Mouse (Mus musculus) liver, postnatal 0 days (tissue): ENCODE results near the gene Ahdc1. TPM values are rescaled to one million over a fixed set of nuclear protein-coding genes. Genes with fewer than 3 reads are reported as not detected.

Experiments
- ATAC-seq: fragments of 200-750 bp; cut with Nextera tagmentation; 2 replicates; pipeline ENCODE4 v1.8.0; 2017; ENCODE audit warnings: mild to moderate bottlenecking, moderate library complexity
- DNase-seq: peaks from one replicate; pipeline ENCODE4 v3.0.0-alpha.2; 2016
- H3K27ac ChIP-seq: fragments of 300-500 bp; sonication (generic); 2 replicates; pipeline ENCODE4 v1.5.1; 2014; ENCODE audit warnings: antibody characterized with exemption, moderate library complexity, mild to moderate bottlenecking, low read depth
- H3K27me3 ChIP-seq: fragments of 300-500 bp; sonication (generic); 2 replicates; pipeline ENCODE4 v1.6.1; 2014; ENCODE audit warnings: low read length, control low read depth, mixed read lengths; ENCODE audit not compliant: insufficient read depth
- H3K36me3 ChIP-seq: fragments of 300-500 bp; sonication (generic); replicated peaks from 2 replicates; pipeline ENCODE4 v1.6.1; 2014; ENCODE audit warnings: mild to moderate bottlenecking, control low read depth, low read length, moderate library complexity, mixed read lengths; ENCODE audit not compliant: insufficient read depth
- H3K4me1 ChIP-seq: fragments of 300-500 bp; sonication (generic); 2 replicates; pipeline ENCODE4 v1.6.1; 2014; ENCODE audit warnings: antibody characterized with exemption, mild to moderate bottlenecking, control low read depth; ENCODE audit not compliant: insufficient read depth
- H3K4me2 ChIP-seq: fragments of 300-500 bp; sonication (generic); 2 replicates; pipeline ENCODE4 v1.6.1; 2014; ENCODE audit warnings: low read depth, mild to moderate bottlenecking, low read length, moderate library complexity, mixed read lengths
- H3K4me3 ChIP-seq: fragments of 300-500 bp; sonication (generic); 2 replicates; pipeline ENCODE4 v1.5.1; 2014; ENCODE audit warnings: low read depth, low read length
- H3K9ac ChIP-seq: fragments of 300-500 bp; sonication (generic); replicated peaks from 2 replicates; pipeline ENCODE4 v1.6.1; 2014; ENCODE audit warnings: mild to moderate bottlenecking, moderate library complexity
- H3K9me3 ChIP-seq: fragments of 300-500 bp; sonication (generic); 2 replicates; pipeline ENCODE4 v1.6.1; 2016; ENCODE audit warnings: mild to moderate bottlenecking, control low read depth, low read length, mixed read lengths
- CTCF ChIP-seq: sonication (generic); IDR thresholded peaks from 2 replicates; pipeline ENCODE4 v1.5.1; 2016; ENCODE audit warnings: antibody characterized with exemption, low read depth
- EP300 ChIP-seq: IDR thresholded peaks from 2 replicates; pipeline ENCODE4 v1.6.1; 2016; ENCODE audit warnings: antibody characterized with exemption, low read depth, mild to moderate bottlenecking
- WGBS: fragments of 180-500 bp; shearing (Covaris S2); extraction: QIAGEN DNeasy Blood & Tissue Kit; methylation state at CpG from one replicate; pipeline ENCODE4 v1.1.7; 2014; ENCODE audit not compliant: insufficient replicate concordance; 5-methylcytosine and 5-hydroxymethylcytosine counted together
- polyA plus RNA-seq: library from polyadenylated mRNA; unstranded; fragments of >200 nt; fragmentation: Nextera tagmentation; extraction: Ambion mirVana; gene quantifications from 2 replicates; pipeline ENCODE4 v1.2.1, GENCODE M21; 2015

The Ahdc1 gene
- polyA plus RNA-seq, 1 experiment from 2014 or later = 0.87 TPM

GRCm38 (mm10) chr4:133121974-133122637, 111.0 kb downstream of the Ahdc1 start:
- Histone ChIP-seq H3K27ac (no peak overlapping the region), H3K4me3 (no peak overlapping the region), H3K36me3 (no peaks in the 10 kb centered on the region), H3K4me2 (no peak overlapping the region), H3K9ac (no peak overlapping the region), H3K9me3 (peaks cover 6% of the 10 kb centered on the region; the same call in 1 of the 2 replicates), H3K27me3 (no peaks in the 10 kb centered on the region), H3K4me1 (peaks cover 5% of the 10 kb centered on the region; the same call in 1 of the 2 replicates)
- TF ChIP-seq CTCF = no peak
- TF ChIP-seq EP300 = no peak
- WGBS = 19% methylated on average over 5 of the region's 5 CpGs
- no peak for ATAC-seq
- DNase-seq = no peak

- no peak overlapping the region for H3K9ac ChIP-seq
- no peaks in the 10 kb centered on the region for H3K36me3 ChIP-seq
- no peak overlapping the region for H3K4me2 ChIP-seq
- H3K4me1 ChIP-seq = peaks cover 14% of the 10 kb centered on the region
- 55% methylated on average over 3 of the region's 3 CpGs for whole genome bisulfite sequencing
- no peak overlapping the region for H3K4me3 ChIP-seq
- no peaks in the 10 kb centered on the region for H3K27me3 ChIP-seq
- H3K9me3 ChIP-seq = peaks cover 6% of the 10 kb centered on the region; the same call in 1 of the 2 replicates
- no peak overlapping the region for H3K27ac ChIP-seq
- no peak for DNase-seq
- ATAC-seq = no peak
- TF ChIP-seq EP300 = no peak
- no peak for TF ChIP-seq CTCF
Measured at GRCm38 (mm10) chr4:133127079-133127478, 116.0 kb downstream of the Ahdc1 start.

Other genes starting within 250 kb of the Ahdc1 start
- 38.6 and 43.0 TPM in 2 replicates for gene Rpa2, start 242.9 kb upstream of the Ahdc1 start, polyA plus RNA-seq
- gene Themis2, start 214.9 kb upstream of the Ahdc1 start, polyA plus RNA-seq = 3.1 and 3.5 TPM in 2 replicates
- 11.1 and 11.9 TPM in 2 replicates for gene Ppp1r8, start 168.1 kb upstream of the Ahdc1 start, polyA plus RNA-seq
- gene Stx12, start 126.8 kb upstream of the Ahdc1 start, polyA plus RNA-seq = 14.4 and 17.0 TPM in 2 replicates
- gene Fam76a, start 88.7 kb upstream of the Ahdc1 start, polyA plus RNA-seq = 21.7 and 22.5 TPM in 2 replicates
- gene Fgr, start 37.2 kb upstream of the Ahdc1 start, polyA plus RNA-seq = 3.8 and 4.0 TPM in 2 replicates
- gene Wasf2, start 119.2 kb downstream of the Ahdc1 start, polyA plus RNA-seq = 35.8 and 43.1 TPM in 2 replicates
- gene Cd164l2, start 200.9 kb downstream of the Ahdc1 start, polyA plus RNA-seq = 0.25 and 0.39 TPM in 2 replicates
- not detected in 2 replicates for gene Gpr3, start 201.3 kb downstream of the Ahdc1 start, polyA plus RNA-seq
- 1.2 and 1.3 TPM in 2 replicates for gene Map3k6, start 229.6 kb downstream of the Ahdc1 start, polyA plus RNA-seq